Mouse (Mus musculus) monocyte, adult 5-6 weeks (primary cell): Measurements from ENCODE around the gene Tgfb2. TPM values are rescaled to one million over a fixed set of nuclear protein-coding genes. Genes with fewer than 3 reads are reported as not detected.

Experiments used
- ATAC-seq: fragments of 153-309, 156-312 bp; replicated peaks from 2 replicates; pipeline ENCODE4 v1.8.0; 2017; ENCODE audit warnings: mild to moderate bottlenecking; ENCODE audit not compliant: low TSS enrichment, insufficient number of reproducible peaks, severe bottlenecking, poor library complexity, low FRiP score
- total RNA-seq: library from RNA; stranded (forward); fragments of 200-1000, 200-491, 200-594 nt; gene quantifications from 3 replicates; pipeline ENCODE4 v1.2.3, GENCODE M21; 2017

Tgfb2 gene
- total RNA-seq, 1 experiment from 2014 or later = 0.29 TPM

DNA sequence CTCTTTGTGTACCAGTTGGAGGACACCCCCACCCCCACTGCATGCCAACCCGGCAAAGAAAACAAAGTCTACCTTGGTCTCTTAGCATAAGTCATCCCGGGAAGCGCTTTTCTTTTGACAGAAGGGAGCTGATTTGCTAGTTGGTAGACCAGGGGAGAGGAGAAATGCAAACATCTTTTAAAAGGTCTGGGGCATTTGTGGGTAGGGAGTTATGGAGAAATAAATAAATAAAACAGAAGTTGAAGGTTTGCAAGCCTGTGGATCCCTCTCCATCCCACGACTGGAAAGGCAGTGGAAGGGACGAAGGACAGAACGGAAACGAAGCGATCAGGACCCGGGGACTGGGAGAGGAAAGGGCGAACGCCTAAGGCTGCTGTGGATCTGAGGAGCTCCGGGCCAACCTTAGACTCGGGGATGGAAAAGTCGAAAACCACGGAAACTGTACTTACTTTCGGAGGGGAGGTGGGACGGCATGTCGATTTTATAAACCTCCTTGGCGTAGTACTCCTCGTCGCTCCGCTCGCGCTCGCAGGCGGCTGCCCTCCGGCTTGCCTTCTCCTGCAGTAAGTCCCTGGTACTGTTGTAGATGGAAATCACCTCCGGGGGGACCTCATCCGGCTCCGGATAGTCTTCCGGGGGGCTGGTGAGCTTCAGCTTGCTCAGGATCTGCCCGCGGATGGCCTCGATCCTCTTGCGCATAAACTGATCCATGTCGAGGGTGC, 1.6 kb downstream of the Tgfb2 start:
- no peak for ATAC-seq

DNA sequence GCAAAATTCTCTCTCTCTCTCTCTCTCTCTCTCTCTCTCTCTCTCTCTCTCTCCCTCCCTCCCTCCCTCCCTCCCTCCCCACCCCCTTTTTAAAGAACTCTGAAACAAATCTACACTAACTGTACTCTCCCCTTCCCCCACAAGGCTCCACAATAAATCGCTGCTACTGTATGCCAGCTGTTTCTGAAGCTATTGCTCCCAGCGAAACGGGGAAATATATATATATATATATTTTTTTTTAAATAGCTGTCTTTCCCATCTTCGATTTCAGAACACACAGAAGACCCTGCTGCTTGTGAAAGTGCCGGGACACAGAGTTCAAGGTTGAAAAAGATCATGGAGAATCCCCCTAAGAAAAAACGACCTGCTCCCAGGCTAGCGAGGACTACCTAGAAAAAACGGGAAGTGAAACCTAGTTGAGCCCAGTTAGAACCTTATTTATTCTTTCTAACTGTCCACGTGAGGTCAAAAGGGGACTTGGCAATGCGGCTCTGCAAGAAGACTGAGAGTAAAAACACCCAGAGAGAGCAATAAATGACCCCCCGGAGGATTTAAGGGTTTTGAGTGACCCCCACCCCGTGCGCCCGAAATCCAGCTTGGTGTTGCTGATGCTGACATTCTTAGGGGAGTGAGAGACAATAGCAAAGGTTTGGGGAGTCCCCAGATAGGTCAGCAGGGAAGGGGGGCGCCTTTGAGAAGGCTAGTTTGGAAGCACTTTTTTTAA, 2.4 kb downstream of the Tgfb2 start:
- ATAC-seq = no peak

DNA sequence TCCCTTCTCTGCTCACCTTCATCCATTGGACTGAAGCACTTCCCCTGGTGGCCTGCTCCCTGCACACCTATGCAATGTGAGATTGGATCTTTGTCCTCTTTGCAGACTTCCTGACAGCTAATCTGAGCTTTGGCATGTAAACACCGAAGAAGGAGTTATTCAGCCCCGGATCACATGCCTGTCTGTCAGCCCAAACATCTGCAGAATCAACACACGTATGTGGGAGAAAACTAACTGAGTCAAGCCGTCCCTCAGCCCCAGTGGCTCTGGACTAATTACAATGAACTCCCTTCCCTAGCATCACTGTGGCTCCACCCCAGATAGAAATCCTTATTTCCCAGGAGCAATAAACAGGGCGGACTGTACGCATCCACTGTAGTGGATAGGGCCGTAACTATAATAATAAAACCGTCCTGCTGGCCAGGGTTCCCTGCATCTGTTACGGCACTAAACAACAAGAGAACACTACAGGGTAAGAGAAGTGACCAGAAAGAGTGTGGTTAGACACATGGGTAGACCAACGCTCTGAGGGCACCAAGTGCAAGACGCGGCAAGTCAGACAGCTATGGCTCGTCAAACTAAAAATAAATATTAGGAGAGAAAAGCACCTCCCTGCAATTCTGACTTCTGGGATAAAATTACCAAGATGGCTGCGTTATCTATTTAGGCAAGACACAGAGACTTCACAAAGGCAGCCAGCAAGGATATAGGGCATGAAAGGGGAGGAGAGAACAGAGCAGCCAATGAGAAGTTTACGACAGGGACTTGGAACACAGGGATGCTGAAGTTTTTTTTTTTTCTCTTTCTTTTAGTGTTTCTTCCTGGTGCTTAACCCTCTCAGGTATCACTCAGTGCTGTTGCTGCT, 3.2 kb downstream of the Tgfb2 start:
- no peak for ATAC-seq

DNA sequence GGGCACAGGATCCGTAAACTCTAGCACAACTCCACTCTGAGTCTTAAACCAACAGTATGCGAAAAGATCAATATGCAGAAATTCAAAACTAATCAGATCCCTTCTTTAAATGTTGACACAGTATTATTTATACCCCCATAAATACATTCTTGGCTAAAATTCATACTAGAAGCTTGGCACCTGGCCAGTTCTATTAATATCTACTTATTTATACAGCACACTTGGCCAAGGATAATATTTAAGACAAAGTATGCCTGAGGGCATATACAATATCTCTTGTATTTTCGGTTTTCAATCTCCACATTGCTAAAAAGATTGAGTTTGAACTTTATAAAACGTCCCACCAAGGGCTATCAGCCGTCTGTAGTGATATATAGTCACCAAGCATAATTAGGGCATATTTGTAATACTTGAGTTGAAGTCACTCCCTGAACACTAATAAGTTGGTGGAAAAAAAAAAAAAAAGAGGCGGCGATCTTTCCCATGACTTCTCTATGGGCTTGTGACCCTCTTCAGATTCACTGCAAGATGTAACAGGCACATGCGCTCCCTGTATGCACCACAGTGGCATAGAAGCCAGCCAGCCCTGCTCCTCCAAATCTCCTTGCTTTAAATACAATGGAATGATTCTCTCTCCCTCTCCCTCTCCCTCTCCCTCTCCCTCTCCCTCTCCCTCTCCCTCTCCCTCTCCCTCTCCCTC, 4.4 kb downstream of the Tgfb2 start:
- ATAC-seq = no peak

DNA sequence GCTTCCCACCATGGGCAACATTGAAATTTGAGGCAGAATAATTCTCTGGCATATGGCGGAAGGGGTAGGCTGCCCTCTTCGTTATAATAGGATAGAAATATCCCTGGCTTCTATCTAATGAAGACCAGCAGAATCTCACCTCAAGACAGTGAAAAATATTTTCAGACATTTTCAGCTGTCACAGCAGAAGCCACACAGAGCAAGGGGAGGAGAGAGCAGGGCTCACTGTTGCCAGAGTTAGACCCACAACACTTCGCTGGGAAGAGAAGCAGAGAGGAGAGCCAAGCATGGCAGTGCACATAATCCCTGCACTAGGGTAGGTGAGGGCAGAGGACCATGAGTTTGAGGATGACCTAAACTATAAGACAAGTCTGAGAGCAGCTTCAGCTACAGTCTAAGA, 5.3 kb downstream of the Tgfb2 start:
- no peak for ATAC-seq

DNA sequence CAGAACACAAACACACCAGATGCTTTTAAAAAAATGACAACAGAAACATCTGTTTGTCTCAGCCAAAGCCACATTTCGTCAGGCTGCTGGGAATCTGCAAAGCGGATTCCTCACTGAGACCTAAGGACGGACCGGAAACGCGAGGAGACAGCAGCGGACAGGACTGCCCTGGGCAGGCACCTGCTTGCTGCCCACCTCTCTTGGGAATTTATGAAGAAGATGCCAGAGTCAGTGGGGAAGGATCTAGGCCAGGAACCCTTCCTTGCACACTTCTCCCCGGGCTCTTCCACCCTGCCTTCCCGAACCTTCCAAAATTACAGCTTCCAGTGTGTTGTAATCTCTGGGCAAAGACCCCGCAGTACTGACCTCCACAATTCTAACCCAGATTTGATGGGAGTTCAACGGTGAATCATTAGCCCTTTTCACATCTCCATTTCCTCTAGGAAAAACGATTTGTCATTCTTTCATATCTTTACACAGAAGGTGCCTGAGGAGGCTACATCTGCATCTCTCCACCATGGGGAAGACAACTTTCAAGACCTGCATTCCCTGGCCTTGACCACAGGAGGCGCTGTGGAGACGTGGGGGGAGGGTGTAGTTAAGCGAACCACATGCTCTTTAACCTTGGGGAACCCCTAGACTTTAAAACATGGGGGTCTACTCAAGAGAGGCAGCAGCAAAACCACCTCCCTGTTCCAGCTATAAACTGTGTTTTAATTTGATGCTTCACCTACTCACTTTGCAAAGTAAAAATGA, 7.0 kb downstream of the Tgfb2 start:
- no peak for ATAC-seq

DNA sequence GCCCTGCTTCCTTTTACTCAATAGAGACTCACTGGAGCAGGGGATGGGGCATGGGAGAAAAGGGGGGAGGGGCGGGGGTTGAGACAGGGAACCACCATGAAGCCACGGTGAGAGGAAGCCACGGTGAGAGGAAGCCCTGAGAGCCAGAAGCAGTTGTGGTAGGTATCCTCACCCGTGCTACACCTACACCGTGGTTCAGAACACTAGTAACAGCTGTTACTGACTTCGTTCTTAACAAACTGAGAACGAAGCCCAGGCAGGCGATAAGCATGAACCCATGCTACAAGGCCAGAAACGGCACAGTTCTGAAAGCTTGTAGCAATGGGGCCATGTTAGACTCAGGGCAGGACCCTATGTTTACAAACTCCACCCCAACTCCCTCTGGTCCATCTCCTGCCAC, 9.6 kb downstream of the Tgfb2 start:
- ATAC-seq = no peak

DNA sequence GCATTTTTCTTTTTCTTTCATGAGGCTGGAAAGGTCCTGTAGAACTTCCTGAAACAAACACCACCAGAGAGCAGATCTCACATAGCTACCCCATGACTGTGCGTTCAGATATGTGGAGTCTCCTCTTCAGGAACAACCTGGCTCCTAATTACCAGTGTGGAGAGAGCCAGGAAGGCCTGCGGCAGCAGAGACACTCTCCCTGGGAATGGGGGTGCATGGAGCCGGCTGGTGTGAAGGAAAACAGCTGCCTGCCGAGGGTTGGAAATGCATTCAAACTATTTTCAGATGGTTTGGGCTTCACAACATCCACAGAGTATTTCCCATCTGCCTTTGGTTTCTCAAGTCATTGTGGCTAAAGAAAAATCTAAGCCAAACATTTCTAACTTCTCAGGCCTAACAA, 10.4 kb downstream of the Tgfb2 start:
- no peak for ATAC-seq

DNA sequence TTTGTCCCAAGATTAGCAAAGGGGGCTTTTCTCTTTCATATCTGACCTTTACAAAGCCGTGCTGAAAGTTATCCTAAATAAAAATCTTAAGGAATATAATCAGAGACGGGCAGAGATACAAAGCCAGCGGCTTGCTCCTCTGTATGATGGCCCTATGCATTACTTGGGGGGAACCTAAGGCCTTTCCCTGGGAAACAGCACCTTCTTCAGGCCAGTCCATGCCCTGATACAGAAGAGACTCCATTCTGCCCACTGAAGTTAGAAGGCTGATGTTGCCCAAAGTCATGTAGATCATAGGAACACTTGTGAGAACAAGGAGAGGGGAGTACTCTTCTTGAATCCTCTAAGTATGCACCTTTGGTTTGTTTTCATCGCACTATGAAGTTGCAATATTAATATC, 13.4 kb downstream of the Tgfb2 start:
- ATAC-seq = no peak

DNA sequence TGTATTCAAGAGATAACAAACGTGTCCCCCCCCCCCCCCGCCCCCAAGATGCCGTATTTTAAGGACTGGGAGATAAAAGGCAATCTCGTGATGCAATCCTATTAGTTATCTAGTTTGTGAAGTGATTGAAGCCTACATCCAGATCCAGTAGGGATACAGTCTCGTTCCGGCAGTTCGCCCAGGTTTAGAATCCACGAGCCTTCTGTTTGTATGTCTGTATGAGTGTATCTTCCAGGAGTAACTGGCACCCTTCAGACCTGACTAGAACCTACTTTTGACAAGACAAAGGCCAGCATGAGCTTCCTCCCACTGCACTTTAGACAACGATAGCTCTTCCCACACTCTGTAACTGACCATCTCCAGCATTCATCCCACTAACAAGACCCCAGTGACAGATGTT, 14.1 kb downstream of the Tgfb2 start:
- ATAC-seq = no peak

DNA sequence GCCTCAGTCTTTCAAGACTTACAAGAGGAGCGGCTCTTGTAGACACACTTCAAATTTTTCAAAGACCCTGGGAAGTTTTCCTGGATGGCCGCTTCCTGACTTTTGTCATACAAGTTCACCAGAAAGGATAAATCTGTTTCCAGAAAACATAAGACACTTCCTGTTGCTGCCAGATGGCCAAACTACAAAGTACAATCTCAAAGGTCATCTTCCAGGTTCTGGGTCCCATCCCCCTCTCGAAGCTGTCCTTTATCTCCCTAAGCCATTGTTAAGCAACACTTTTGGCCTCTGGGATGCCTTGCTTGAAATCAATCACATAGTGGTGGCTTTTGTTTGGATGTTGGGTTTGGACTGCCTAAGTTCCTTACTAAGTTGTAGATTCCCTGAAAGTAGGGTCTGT, 21.7 kb downstream of the Tgfb2 start:
- ATAC-seq = no peak

DNA sequence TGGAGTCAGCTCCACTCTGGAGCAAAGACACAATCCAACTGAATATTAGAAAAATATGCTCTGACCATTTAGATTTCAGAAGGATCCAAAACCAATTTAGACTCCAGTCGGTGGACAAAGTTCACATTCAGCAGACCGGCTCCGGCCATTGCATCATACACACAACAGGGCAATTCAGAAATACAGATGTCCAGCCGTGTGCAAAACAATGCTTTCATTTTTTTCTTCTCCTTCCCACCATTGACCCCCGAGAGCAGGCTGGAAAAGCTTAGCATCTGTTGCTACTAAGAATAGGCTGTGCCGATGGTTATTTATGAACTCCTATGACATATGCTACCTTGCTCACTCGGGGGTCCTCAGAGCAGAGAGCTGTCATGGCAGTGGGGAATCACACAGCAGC, 23.2 kb downstream of the Tgfb2 start:
- ATAC-seq = no peak

DNA sequence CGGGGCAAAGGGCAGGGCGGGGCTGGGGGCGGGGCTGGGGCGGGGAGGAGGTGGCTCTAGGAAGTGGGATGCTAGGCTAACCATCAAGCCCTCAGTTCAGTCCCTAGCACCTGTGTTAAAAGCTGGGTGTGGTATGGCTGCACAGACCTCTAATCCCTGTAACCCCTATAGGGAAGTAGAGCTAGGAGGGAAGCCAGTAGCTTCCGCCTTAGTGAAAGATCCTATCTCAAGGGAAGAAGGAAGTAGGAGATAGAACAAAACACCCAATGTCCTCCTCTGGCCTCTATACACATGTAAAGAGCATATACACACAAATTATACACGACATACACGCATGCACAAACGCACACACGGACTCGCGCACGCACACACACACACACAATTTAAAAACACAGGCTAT, 28.2 kb downstream of the Tgfb2 start:
- no peak for ATAC-seq

DNA sequence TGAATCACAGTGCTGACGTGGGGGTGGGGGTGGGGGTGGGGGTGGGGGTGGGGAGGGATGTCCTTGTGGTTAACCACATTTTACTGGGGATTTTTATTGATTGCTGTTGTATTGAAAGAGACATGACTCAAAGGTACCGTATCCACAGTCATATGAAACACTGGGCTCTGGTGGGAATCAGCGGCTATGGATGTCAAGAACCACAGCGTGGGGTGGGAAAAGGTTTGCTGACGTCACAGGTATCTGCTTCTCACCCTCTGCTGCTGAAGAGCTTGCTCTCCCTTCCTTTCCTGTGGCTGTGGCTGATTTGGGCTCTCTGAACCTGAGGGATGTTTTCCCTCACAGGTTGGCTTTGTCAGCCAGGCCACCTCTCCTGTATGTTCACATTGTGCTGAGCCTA, 29.6 kb downstream of the Tgfb2 start:
- no peak for ATAC-seq

DNA sequence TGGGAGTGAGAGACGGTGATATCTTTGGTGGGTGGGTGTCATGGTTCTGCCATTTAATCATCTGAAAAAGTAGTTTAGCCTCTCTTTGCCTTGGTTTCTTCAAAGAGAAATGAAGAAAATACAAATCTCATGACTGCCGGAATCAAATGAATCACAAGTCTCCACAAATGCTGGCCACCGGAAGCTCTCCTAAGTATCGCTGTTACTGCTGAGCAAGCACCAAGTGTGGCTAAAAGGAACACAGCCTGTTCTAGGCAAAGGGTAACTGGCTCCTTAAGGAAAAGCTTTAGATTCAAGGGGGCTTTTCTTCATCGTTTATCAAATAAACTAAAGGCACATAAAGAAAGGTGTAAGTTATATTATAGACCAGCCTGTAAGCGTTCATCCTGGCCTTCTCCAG, 30.5 kb downstream of the Tgfb2 start:
- ATAC-seq = no peak

DNA sequence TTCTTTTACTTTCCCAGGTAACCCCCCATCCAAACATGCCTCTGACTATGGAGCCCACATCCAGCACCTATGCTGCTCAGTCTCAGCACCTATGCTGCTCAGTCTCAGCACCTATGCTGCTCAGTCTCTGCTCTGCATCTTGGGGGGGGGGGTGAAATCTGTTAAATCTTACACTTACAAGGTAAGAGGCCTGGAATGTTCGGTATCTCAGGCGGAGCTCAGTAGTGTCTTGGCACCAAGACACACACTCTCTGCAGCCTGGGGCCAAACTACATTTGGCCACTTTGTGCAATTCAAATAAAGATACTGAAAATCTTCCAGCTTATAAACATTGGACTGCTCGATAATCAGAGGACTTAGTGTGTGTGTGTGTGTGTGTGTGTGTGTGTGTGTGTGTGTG, 31.2 kb downstream of the Tgfb2 start:
- ATAC-seq = no peak

DNA sequence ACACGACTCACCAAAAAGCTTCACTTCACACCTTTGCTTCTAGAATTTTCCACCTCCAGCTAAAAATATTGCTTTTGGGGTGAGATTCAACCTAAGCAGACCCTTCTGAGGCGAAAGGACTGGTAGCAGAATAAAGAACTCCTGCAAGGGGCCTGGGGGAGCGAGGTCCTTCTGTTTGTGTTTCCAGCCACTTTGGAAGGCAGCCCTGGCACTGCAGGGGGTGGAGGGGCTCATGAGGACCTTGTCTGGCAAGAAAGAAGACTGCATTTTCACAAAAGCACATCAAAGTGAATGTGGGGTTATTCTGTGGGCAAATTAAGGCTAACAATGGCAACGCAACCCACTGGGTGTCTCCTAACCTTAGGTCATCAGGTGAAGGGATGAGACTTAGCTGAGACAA, 32.6 kb downstream of the Tgfb2 start:
- no peak for ATAC-seq

DNA sequence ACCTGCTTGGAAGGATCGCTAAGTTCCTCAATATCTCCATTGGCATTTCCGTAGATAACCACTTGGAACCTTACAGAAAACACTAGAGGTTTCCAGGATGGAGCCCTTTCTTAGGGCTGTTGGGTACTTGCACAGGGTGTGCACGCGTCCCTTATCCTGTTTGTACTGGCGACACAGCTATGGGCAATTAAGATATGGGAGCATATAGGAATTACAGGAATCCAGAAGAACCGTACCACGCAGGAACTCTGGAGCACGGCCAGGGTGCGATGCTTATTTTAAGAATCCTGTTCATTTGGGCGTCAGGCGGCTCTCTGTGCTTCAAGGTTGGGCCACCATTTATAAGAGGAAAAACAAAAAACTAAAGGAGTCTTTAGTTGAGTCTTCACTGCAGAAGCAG, 42.4 kb downstream of the Tgfb2 start:
- ATAC-seq = no peak
